Mouse (Mus musculus) urinary bladder, postnatal 10 days (tissue): ENCODE results near the gene Amy2a5.
"Not testable (repeated sequence)": the region's sequence is repeated elsewhere in the genome, so short reads cannot be mapped to it uniquely, and the experiment has no call there.

Source experiments
- DNase-seq: peaks from one replicate; pipeline ENCODE4 v3.0.0; 2022; ENCODE audit warnings: low spot score

Gene Amy2a5

DNA sequence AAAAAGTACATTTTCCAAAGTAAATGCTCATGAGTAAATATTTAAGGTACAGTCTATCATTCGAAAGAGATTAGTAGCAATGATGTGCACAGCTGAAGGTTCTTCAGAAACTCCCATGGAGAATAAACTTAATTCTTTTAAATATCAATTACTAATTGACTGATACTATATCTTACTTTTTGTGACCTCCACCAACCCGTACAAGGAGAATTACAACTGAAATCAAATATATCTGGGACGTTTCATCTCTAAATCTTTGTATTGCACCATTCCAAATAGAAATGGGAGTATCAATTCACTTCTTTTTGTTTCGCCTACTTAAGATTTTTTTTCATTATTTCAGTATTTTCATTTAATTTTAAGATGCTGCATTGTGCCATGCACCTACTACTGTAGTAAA is at the start of gene Amy2a5:
Gene Amy2a5, minus strand, starts transcription at position 101 of the 400 bp plus-strand sequence.
- DNase-seq: not testable (repeated sequence)

GRCm38 (mm10) chr3:113291349-113291748 is 32.7 kb upstream of the Amy2a5 start, which contains the start of gene Amy2a4:
Amy2a4 (minus strand) TSS chr3:113291449.
- not testable (repeated sequence) for DNase-seq

DNA sequence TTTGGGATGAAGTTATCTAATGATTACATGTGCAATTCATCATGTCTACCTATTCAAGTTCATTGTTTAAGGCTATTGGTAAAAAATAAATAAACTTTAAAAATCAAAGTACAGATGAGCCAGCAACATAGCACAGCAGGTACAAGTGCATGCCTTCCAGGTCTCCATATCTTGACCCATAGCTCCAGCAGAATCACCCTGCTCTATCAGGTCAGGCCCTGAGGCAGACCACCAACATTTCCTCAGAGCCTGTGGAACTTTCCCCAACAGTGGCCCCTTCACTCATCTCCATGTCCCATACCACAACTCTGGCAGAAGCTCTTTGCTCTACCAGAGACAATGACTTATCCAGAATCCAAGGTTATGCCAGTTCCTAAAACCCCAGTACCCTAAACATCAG is 21.6 kb upstream of the Amy2a5 start:
- not testable (repeated sequence) for DNase-seq

- DNase-seq: not testable (repeated sequence)
Observed at GRCm38 (mm10) chr3:113279586-113279985, 20.9 kb upstream of the Amy2a5 start.

DNA sequence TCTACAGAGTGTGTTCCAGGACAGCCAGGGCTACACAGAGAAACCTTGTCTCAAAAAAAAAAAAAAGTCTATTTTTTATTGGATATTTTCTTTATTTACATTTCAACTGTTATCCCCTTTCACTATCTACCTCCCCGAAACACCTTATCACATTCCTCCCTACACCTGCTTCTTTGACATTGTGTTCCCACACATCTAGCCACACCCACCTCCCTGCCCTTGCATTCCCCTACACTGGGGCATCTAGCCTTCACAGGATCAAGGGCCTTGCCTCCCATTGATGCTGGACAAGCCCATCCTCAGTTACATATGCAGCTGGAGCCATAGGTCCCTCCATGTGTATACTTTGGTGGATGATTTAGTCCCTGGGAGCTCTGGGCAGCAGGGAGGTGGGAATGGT is 31.5 kb downstream of the Amy2a5 start:
- no peak for DNase-seq
